Mouse (Mus musculus) cerebellum, adult 8-10 months (tissue): ENCODE data around the gene Trmt10a.

Source experiments
- DNase-seq: peaks from one replicate; pipeline ENCODE4 v3.0.0; 2022

The Trmt10a gene

GRCm38 (mm10) chr3:138143315-138144059 lies at the start of gene Trmt10a:
Gene Trmt10a (plus strand): TSS chr3:138143448.
- peak; percentile 99 for DNase-seq

GRCm38 (mm10) chr3:138095301-138095700 lies 47.9 kb upstream of the Trmt10a start:
- DNase-seq, result no peak

- DNase-seq, result no peak
Observed at GRCm38 (mm10) chr3:138095718-138096117, 47.5 kb upstream of the Trmt10a start.

GRCm38 (mm10) chr3:138096263-138097028 lies 46.8 kb upstream of the Trmt10a start:
- DNase-seq, result no peak

GRCm38 (mm10) chr3:138097718-138098117 lies 45.5 kb upstream of the Trmt10a start:
- no peak for DNase-seq

- DNase-seq, result no peak
Observed at GRCm38 (mm10) chr3:138101936-138102335, 41.3 kb upstream of the Trmt10a start.

GRCm38 (mm10) chr3:138103690-138104089 lies 39.6 kb upstream of the Trmt10a start:
- no peak for DNase-seq

- DNase-seq, result no peak
Observed at GRCm38 (mm10) chr3:138105056-138105455, 38.2 kb upstream of the Trmt10a start.

- DNase-seq, result no peak
Observed at GRCm38 (mm10) chr3:138106887-138107286, 36.4 kb upstream of the Trmt10a start.

- no peak for DNase-seq
Observed at GRCm38 (mm10) chr3:138110910-138111782, 32.1 kb upstream of the Trmt10a start.

GRCm38 (mm10) chr3:138114106-138114505 lies 29.1 kb upstream of the Trmt10a start:
- DNase-seq, result no peak

GRCm38 (mm10) chr3:138116871-138117270 lies 26.4 kb upstream of the Trmt10a start:
- no peak for DNase-seq

- DNase-seq, result no peak
Observed at GRCm38 (mm10) chr3:138118392-138118791, 24.9 kb upstream of the Trmt10a start.

GRCm38 (mm10) chr3:138118831-138119230 lies 24.4 kb upstream of the Trmt10a start:
- DNase-seq, result no peak

- no peak for DNase-seq
Observed at GRCm38 (mm10) chr3:138119444-138120105, 23.7 kb upstream of the Trmt10a start.

- no peak for DNase-seq
Observed at GRCm38 (mm10) chr3:138121461-138121860, 21.8 kb upstream of the Trmt10a start.

- DNase-seq, result no peak
Observed at GRCm38 (mm10) chr3:138123842-138124241, 19.4 kb upstream of the Trmt10a start.

- DNase-seq, result no peak
Observed at GRCm38 (mm10) chr3:138129110-138129509, 14.1 kb upstream of the Trmt10a start.

GRCm38 (mm10) chr3:138130692-138131091 lies 12.6 kb upstream of the Trmt10a start:
- DNase-seq, result no peak

GRCm38 (mm10) chr3:138131168-138131567 lies 12.1 kb upstream of the Trmt10a start:
- no peak for DNase-seq

- DNase-seq, result no peak
Observed at GRCm38 (mm10) chr3:138133463-138133862, 9.8 kb upstream of the Trmt10a start.

GRCm38 (mm10) chr3:138133916-138134315 lies 9.3 kb upstream of the Trmt10a start:
- no peak for DNase-seq

- no peak for DNase-seq
Observed at GRCm38 (mm10) chr3:138134528-138134927, 8.7 kb upstream of the Trmt10a start.
